Mouse (Mus musculus): Measurements from ENCODE around the gene Spag17.

Spag17 gene

DNA sequence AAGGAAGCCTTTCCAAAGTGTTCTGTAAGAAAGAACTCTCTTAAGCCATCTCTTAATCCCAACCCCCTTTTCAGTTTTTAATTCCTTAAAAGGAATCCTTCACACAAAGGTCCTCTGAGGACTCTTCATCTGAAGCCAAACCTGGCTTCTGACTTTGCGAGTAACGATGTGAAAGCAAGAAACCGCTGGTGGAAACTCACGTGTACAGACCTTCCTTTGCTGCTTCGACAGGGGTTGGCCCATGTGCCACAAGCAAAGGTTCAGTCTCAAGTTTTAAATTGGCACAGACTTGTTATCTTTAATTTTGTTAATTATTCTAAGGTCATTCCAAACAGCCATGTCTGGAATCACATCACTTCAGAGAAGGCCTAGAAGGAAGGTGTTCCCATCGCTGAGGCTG, 79.1 kb downstream of the Spag17 start:
- no peak for DNase-seq (ENCODE audit: low spot score in 2 of 2)

DNA sequence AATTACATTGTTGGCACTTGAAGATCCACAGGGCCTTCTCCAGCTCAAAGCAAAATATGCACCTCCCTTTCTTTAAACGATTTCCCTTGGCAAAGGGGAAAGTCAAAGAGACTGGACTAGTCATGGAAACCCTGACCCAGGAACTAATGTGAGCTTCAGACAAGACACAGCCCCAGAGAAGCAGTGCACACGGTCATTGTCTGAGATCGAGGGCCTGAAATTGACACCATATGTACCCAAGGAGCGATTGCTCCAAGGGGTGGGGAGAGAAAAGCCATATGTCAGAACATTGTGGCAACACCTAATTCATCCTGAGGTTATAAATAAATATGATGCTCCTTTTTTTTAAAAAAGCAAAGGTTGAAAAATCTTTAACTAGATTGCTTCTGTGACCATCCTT, 80.7 kb downstream of the Spag17 start:
- no peak for DNase-seq (ENCODE audit: low spot score in 2 of 2)

DNA sequence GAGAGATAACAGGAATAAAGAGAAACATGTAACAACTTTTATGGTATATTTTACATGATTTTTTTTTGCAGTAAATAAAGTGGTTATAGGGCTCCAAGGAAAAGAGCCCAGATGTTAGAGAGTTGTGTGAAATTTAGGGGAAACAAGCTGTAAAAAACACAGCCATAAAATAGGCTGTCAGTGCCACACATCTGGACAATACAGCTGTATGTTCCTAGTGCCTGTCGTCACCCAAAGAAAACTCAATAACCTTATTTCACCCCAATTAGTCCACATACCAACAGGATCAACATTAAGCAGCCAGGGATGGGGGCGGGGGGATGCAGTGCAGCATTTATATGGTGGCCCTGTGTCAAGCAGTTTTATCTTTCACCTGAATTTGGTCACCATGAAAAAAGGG, 81.1 kb downstream of the Spag17 start:
- no peak for DNase-seq (ENCODE audit: low spot score in 2 of 2)

DNA sequence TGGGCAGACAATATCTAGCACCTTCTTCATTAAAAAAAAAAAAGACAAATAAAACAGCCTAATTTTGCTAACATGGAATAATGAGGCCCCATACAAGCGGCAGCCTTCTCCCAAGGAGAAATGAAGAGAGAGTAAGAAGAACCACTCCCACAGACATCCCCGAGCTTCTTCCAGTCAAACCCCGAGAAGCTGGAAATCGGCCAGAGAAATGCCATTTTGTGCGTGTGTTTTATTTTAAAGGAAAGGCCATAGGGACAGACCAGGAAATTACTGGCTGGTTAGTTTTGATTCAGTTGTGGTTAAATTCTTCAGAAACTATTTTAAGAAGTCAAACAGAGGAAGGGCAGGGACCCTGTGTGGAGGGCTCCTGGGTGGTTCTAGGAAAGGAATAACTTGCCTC, 85.6 kb downstream of the Spag17 start:
- no peak for DNase-seq (ENCODE audit: low spot score in 2 of 2)

DNA sequence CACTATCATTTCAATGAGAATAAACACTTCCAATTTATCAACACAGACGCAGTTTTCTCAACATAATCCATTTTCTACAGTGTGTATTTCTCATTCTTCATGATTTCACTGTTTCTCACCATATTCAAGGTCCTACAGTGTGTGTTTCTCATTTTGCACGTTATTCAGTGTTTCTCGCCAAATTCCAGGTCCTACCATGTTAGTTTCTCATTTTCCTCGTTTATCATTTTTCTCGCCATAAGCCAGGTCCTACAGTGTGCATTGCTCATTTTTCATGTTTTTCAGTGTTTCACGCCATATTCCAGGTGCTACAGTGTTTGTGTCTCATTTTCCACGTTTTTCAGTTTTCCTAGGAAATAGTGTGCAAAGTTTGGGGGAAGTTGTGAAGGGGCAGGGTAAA, 95.8 kb downstream of the Spag17 start:
- DNase-seq (ENCODE audit: low spot score in 2 of 2) = no peak

DNA sequence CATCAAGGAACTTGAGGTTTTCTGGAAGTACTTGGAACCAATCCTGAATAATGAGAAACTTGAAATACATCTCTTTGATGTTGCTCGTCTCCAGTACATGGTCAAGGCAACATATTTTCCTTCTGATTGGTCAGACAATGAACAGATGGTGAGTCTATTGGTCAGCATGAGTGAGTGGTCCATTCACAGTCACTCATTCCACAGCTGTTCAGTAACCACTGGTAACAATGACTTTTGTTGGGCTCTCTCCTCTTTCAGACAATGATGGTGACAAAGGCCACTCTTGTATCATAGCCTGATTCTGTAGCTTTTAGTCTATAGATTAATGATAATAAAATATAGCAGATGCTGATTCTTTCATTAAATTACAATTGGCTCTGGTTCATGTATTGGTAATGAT, 119.5 kb downstream of the Spag17 start:
- DNase-seq (ENCODE audit: low spot score in 2 of 2) = no peak

DNA sequence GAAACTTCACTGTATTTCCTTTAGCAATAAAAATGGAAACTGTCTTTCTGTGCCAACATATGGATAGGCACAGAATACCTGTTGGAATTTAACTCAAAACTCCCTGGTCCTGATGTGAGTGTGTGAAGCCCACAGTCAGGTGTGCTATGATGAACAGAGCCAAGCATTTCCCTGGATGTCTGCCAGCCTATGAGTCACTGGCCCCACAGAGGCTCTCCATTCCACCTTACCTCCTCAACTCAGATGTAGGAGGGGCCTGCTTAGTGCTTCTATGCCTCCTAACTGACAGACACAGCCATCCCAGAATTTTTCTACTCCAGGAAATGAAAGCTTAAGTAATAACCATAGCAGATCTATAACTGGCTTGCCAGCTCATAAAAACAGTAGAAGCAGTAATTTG, 124.6 kb downstream of the Spag17 start:
- DNase-seq (ENCODE audit: low spot score in 2 of 2) = no peak

DNA sequence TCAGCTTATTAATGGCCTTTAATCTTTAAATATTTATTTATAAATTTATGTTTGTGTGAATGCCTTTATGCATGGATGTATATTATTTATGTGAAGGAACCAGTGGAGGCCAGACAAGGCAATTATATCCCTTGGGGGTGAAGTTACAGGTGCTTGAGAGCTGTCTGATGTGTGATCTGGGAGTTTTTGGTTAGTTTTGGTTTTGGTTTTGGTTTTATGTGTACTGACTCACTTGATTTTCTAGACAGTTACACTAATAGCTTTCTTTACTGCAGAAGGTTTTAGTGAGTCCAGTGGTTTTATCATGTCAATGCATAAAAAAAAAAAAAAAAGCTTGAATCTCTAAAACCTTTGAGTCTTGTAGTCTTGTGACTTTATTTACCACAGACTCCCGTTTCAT, 128.9 kb downstream of the Spag17 start:
- no peak for DNase-seq (ENCODE audit: low spot score in 2 of 2)

DNA sequence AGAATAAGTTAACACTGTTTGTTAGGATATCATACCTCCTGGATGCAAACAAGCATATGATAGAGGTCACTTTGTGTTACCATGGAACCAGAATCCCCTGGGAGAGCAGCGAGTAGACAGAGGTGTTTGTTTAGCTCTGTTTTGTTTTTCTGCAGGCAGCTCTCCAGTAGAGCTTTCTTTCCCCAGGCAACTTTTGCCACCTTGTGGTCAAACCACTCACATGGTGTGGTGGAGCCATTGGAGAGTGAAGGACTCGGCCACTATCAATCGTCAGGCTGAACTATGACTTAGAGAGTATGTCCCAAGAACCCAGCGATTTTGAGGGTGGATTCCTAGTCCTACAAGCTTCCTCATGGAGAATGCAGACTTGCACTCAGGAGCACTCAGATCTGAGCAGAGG, 146.1 kb downstream of the Spag17 start:
- no peak for DNase-seq (ENCODE audit: low spot score in 2 of 2)

DNA sequence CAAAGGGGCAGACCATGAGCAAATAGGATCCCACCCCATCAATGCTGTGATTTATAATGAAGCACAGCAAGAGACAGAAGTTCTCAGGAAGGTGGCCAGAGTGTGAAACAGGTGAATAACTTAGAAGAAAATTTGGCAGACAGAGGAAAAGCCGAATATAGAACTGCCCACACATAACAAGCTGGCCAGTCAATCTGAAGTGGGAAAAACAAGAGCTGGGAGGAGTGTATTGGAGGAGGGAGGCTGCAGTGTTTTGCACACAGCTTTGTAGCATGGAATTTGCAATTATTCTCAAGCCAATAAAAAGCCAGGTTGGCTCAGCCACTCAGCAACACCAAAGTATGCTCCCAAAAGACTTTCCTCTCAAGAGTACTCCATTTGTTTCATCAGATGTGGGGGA, 147.8 kb downstream of the Spag17 start:
- peak in 1 of 2 experiments; percentile 22 for DNase-seq (ENCODE audit: low spot score in 2 of 2)

DNA sequence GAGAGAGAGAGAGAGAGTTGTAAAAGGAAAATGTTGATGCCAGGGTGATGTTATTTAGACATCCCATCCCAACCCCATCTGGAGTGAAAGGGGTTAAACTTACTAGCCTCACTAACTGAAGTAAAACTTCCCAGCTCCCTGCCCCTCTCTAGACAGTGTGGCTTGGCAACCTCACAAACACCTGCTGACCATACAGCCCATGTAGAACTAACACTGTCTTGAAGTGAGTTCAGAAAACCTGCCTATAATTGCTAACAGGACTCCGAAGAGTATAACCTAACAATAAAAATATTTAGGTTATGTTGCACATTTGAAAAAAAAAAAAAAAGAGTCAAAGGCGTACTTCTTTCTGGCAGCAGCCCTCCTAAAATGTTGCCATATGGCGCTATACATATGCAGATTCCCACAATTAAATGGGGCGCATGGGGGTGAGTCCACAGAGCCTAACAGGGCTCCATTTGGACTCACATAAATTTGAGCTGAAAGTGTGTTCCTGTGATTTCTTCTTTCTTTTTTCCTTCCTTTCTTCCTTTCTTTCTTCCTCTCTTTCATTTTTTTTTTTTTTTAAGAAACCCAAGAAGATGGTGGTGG, 149.3 kb downstream of the Spag17 start:
- peak in 1 of 2 experiments; percentile 28 for DNase-seq (ENCODE audit: low spot score in 2 of 2)

DNA sequence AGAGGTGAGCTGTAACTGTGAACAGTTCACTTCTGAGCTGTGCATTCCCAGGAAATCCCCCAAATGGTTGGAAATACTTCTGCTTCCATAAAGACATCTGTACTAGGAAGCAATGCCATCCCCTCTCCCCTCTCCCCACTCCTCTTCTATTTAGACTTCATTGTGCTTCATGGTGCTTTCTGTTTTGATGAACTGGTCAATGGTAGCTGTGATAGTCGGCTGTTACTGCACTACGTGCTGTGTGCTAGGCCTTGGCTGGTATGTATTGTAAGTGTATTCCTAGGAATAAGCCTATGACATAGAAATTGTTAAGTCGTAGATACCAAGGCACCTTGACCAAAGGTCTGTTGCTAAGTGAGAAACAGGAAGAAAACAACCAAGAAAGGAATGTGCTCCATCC, 149.9 kb downstream of the Spag17 start:
- no peak for DNase-seq (ENCODE audit: low spot score in 2 of 2)

DNA sequence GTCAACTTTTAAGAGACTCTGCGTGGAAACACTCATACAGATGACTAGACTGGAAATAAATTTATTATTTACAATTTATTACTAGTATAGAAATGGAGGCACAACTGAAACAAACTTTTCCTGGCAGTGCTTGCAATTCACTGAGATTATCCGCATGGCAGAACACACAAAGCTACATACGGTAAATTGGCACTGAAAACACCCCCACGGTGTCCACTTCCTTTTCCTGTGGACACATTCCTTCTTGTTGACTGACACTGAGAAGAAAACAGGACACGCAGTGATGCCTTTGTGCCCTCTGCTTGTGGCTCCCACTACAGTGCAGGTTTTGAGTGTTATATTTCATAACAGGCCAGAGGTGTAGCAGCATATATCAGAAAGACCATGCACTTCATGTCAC, 151.6 kb downstream of the Spag17 start:
- no peak for DNase-seq (ENCODE audit: low spot score in 2 of 2)

DNA sequence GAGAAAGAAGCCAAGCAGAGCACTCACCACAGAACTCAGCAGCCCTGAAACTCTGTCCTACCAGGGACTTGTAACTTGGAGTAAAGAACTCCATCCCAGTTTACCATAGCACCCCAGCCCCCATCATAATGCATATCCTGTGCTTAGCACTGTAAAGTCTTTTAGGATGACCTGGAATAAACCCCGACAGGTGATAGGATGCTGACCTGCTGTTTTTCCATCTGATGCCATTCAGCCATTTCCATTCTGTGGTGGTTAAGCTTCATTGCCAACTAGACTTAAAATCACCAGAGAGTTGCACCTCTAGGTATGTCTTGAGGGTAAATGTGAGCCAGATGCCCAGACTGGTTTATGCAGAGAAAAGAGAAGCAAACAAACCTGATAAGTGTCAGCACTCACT, 189.2 kb downstream of the Spag17 start:
- no peak for DNase-seq (ENCODE audit: low spot score in 2 of 2)

DNA sequence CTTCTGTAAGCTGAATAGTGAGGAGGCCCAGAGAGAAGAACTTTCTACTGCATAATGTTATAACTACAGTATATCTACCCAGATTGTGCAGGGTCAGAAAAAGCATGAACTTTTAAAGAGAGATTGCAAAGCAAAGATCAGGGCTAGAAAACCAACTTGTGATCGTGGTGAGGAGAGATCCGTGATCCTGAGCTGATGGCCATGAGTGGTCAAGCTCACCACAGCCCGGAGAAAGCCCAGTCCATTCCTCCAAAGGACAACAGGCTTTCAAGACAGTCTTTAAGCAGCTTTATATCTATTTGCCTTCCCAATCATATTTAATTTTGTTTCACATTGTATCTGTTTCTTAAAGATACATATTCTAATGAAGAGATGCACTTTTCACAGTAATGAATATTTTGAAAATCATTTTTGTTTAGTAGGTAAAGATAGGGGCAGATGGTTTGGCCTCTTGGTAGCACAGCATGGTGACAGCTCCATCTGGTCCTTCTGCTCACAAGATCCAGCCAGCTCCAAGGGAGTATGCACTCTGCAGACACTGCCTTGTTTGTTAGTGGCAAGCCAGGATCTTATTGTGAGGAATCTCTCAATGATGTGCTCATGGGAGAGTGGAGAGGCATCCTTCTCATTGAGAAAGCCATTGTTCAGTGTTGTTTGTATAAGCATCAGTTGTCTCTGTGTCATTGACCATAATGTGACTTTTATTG, 217.3 kb downstream of the Spag17 start:
- DNase-seq (ENCODE audit: low spot score in 2 of 2) = no peak

DNA sequence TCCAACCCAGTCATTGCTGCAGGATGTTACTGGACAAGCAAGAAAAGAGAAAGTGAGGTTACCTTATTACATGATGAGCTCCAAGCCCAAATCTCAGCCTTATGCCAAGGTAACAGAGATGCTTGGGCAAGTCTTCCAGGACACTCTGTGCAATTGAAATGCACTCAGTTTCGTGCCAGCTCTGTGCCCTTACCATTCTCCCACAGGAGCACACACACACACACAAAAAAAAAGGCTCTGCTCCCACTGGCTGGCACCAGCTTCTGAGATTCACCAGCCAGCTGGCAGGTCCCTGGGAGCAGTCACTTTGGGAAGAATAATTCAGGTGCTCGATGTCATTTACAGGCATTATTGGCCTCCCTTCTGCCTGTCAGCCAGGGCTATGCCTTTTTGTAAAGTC, 221.5 kb downstream of the Spag17 start:
- DNase-seq (ENCODE audit: low spot score in 2 of 2) = no peak

DNA sequence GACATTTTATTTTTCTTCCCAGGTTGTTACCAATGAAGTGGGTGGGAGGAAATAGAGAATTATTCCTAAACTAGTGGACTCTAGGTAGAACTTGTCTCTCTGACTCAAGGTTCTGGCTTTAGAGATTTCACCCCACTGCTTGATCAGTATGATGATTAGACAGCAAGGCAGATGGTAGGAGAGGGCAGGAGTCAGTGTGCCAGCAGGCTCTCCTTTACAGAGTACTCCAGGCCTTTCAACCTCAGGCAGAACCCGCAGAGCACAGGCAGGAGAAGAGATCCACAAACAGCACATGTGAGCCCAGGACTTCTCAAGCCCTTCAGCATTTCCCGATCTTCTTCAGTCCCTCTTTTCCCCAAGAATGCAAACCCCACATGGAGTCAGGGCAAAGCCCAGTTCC, 233.5 kb downstream of the Spag17 start:
- no peak for DNase-seq (ENCODE audit: low spot score in 2 of 2)

DNA sequence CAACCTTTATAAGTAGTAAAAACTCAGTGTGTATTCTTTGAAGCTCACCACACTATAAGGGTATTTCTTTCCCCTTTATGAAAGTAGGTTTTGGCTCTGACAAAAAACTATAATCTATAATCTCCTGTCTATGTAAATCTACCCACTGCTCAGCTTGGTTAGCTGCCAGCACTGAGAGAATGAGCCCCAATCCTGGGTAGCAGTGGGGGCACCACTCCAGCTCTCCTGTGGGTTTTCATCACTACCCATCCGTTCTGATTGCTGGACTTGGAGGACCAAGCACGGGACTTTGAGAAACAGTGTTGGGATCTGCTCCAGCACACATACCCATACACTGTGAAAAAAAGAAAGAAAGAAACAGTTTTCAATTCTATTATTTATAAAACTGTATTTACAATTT, 236.8 kb downstream of the Spag17 start:
- DNase-seq (ENCODE audit: low spot score in 2 of 2) = no peak

DNA sequence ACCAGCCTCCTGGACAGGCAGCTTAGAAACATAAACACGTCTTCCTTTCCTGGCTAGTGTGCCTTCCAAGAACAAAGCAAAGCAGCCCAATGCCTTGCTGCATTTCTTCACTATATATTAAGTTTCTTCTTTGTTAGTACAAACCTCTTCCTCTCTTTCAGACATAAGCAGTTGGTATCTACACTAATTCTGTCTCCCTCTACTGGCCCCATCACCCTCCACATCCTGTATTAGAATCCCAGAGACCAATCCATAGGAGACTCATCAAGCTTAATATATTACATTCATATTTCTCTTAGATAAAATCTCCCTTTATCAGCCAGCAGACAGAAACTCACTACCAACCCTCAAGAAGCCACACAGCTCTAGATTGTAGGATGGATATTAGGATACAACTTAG, 237.2 kb downstream of the Spag17 start:
- no peak for DNase-seq (ENCODE audit: low spot score in 2 of 2)

DNA sequence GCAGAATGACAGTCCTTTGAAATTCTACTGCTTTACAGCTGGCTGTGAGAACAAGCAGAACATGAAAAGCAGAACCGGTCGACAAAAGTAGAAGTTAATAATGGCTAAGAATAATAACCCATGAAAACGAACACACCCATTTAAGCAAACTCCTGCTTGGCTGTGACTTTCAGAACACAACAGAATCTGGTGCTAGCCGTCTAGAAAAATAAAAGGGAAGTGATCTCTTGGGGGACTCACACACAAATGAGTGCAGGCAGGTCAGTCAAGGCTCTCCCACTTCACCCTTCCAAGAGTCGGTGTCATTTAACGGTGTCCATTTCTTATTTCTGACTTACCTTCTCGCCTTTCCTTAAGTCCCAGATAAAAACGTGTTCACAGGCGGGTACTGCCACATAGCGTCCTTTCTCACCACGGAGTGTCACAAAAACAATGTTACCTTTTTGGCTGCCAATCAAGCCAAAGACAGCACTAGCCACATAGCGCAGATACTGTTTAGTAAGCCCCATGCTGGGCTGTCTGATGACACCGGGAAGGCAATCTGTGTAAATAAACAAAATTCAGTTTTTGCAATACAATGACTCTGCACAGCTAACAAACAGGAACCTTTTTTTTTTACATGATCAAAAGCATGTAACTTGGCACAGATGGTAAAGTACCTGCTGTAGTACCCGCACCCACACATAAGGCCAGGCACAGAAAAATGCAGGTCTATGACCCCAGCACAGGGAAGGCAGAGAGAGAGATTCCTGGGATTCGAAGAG, 275.7 kb downstream of the Spag17 start:
- DNase-seq (ENCODE audit: low spot score in 2 of 2) = no peak

DNA sequence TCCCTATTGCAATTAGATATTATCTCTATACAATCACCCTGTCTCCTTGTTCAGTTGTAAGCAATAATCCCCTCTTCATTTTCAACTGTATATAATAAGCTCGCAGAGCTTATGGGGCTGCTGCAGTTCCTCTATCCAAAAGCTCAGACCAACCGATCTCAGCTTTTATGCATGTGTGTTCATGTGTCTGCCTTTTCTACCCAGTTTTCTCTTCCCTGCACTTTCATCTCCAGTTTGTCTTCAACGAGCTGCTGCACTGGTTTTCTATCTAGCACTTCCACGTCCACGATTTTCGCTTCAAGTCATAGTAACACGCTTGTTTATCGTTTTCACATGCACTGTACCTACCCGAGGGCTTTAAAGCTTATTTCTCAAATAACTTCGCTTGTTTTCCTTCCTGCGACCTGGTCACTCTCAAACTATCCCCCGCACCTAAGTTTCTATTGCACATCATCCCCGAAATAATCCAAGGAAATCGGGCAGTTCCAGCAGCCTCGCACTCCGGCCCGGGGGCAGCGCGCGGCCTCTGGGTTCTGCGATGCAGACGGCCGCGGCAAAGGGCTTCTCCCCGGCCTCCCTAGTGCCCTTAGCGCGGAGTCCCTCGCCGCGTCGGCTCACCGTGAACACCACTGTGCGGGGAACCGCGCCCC, 276.6 kb downstream of the Spag17 start:
- no peak for DNase-seq (ENCODE audit: low spot score in 2 of 2)

DNA sequence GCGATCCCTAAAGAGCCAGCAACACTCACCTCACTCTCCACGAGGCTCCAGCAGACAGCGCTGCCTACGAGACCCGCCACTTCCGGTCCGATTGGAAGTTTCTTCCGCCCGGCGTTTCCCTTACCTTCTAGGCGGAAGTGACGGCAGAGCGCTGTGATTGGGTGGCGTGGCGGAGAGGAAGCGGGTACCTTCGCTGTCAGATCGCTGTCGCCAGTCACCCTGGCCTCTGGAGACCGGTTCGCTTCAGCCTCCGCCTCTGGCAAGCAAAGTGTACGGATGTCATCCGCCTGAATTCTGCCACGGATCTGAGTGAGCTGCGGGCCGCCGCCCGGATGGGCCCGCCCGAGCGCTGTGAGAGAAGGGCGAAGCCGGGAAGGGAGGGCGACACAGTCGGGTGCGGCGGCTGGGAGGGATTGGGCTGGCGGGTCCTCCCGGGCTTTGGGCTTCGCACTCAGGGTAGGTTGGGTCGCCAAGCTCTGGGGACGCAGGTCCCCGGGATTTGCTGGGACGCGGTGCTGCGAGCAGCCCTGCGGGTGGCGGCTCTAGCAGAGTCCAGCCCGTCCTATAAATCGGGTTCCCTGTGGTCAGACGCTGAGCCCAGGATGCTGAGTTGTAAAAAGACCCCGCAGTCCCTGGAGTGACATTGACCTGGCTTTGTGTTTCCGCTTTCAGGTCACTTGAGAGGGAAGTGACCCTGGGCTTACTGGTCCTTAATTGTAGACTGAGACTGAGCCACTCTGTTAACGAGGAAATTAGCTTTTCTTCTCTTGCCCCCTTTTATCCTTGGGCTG, 277.3 kb downstream of the Spag17 start, which contains the start of the genes Gdap2 and Wdr3:
Gene Gdap2 (plus strand): TSS at position 67 of the 791 bp plus-strand sequence.
Gene Wdr3 (minus strand): TSS at position 93 of the 791 bp plus-strand sequence.
- peak; percentile 79 to 94 for DNase-seq (ENCODE audit: low spot score in 2 of 2)

Data from left cerebral cortex, adult 9 months (tissue).